Mouse (Mus musculus): ENCODE results near the gene Mrps7.

The Mrps7 gene

GRCm38 (mm10) chr11:115651680-115652079, 48.0 kb downstream of the Mrps7 start:
- WGBS, result 67% methylated on average over 3 of the region's 3 CpGs

GRCm38 (mm10) chr11:115653194-115653593, 49.5 kb downstream of the Mrps7 start:
- 42% methylated on average over 3 of the region's 3 CpGs for WGBS

- WGBS, result 63% methylated on average over 2 of the region's 2 CpGs
Observed at GRCm38 (mm10) chr11:115654128-115654527, 50.4 kb downstream of the Mrps7 start.
